Mouse (Mus musculus) kidney, adult 8-10 months (tissue): Measurements from ENCODE around the gene 3110021N24Rik.
"Not testable (repeated sequence)": the region's sequence is repeated elsewhere in the genome, so short reads cannot be mapped to it uniquely, and the experiment has no call there.

Experiments
- DNase-seq, 2 experiments: peaks; one replicate each; pipeline ENCODE4 v3.0.0; 2022

3110021N24Rik gene

DNA sequence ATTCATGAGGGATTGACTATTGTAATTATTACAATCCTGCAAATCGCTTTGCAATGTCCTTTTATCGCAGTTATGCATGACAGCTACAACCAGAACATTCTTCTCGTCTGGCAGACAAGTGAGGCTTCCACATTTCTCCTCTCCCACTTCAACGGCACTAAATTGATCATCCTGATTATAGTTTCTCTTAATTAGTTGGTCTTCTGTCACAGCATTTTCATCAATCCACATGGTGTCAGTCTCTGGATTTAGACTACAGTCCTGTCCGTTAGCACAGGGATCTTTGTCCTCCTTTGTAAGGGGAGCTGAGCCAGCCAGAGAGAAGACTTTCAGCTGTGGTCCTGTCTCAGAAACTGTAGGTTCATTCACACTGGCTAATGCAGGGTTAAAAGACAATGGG, at the start of gene 3110021N24Rik:
TSS of gene 3110021N24Rik (plus strand) at position 301 of the 400 bp plus-strand sequence.
- no peak for DNase-seq

GRCm38 (mm10) chr4:108686156-108686555, 33.3 kb upstream of the 3110021N24Rik start:
- DNase-seq, result peak in 1 of 2 experiments; percentile 24

GRCm38 (mm10) chr4:108687098-108687497, 32.4 kb upstream of the 3110021N24Rik start:
- not testable (repeated sequence) for DNase-seq

DNA sequence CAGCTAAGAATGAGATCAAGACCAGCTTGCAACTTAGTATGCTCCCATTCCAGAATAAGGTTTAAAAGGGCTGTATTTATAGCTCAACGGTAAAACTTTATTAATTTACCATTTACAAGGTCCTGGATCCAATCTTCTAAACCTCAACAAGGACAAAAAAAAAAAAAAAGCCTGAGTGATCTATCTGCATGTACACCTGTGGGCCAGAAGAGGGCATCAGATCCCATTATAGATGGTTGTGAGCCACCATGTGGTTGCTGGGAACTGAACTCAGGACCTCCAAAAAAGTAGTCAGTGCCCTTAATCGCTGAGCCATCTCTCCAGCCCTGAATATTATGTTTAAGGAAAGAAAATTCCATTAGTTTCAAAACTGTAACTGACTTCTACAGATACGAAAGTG, 29.0 kb upstream of the 3110021N24Rik start:
- no peak for DNase-seq

DNA sequence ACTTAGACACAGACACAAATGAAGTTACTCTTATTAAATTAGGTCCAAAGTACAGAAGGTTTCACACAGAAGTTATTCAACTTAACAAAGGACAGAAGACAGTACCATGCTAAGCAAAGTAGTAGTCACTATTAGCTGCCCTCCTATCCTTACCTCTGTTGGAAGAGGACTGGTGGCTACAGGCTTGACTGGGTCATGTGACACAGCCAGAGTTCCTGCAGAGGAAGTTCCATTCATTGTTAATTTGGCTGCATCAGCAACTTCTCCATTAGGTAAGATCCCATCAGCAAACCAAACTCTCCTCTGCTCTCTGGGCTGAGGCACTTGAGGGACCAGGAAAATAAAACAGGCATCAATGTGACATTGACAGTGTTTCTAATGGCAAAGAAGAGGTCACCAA, 28.0 kb upstream of the 3110021N24Rik start:
- DNase-seq, result no peak

- DNase-seq, result peak; percentile 16 to 37
These were observed 22.5 kb upstream of the 3110021N24Rik start for GRCm38 (mm10) chr4:108696934-108697333.

- DNase-seq, result no peak
These were observed 11.2 kb upstream of the 3110021N24Rik start for GRCm38 (mm10) chr4:108708209-108708608.

GRCm38 (mm10) chr4:108721245-108721784, 1.9 kb downstream of the 3110021N24Rik start:
- no peak for DNase-seq

DNA sequence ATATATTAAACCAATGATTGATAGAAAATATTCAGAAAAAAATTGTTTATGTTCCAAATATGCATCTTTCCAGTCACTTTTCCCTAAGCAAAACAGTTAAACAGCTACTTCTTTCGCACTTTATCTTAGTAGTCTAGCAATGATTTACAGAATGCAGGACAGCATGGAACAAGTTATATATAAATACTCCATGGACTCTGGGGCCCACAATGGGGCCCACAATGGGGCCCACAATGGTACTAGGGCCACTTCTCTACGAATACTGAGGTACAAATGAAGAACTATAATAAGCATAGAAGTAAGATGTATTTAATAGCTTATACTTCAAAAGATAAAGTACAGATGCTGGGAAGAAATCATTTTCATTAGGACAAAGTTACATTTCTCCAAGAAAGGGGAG, 4.7 kb downstream of the 3110021N24Rik start:
- no peak for DNase-seq

- DNase-seq, result no peak
These were observed 11.0 kb downstream of the 3110021N24Rik start for GRCm38 (mm10) chr4:108730450-108730849.

- no peak for DNase-seq
These were observed 12.1 kb downstream of the 3110021N24Rik start for GRCm38 (mm10) chr4:108731582-108731981.

DNA sequence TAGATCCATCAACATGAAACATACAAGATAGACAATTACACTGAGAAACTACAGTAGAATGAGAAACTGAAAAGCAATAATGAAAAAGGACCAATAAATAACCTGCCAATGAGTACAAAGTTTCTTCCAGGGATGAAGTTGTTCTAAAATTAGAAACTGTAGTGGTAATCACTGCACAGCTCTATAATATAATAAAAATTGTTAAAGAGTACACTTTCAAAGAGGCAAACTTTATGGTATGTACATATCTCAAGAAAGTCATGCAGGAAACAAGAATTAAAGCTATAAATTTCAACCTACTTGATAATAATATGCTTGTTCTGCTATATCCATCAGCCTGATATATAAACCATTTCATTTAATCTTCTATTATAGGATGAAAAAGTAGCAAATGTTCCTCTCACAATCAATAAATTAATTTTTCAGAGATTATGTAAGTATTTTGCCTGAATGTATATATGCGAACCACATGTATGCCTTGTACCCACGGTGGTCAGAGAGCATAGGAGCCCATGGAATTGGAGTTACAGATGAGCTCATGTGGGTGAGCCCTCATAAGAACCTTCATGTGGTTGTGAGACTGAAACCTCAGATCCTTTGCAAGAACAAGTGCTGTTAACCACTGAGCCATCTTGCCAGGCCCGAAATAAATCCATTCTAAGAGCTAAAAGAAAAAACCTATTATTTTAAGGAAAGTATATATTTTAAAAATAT, 26.9 kb downstream of the 3110021N24Rik start:
- no peak for DNase-seq

DNA sequence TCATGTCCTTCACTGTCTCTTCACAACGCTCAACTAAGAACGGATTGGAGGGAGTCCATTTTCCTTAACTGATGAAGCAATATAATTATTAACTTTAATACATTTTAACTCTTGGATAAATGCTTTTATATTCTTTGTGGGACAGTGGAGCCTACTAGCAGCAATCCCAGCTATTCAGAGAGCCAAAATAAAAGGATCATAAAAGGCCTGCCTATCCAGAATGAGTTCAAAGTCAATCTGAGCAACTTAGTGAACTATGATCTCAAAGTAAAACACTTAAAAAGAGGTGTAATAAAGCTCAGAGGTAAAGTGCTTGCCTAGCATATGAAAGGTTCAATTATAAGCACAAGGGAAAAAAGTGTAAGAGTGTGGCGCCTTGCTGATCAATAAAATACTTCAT, 40.1 kb downstream of the 3110021N24Rik start:
- DNase-seq, result no peak

GRCm38 (mm10) chr4:108768527-108768926, 49.1 kb downstream of the 3110021N24Rik start:
- no peak for DNase-seq

DNA sequence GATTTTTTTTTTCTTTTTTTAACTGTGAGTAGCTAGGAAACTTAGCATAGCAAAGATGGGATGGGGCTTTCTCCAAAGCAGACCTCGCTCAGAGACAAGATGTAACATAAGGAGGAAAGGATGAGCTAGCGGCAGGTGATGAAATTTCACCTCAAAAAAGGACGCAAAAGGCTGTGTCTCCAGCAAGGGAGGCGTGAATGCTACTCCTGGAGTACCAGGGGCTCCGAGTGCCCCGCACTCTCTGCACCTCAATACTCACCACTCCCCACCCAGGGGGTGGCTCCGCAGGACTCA, 60.3 kb downstream of the 3110021N24Rik start:
- DNase-seq, result no peak

- peak; percentile 70 to 73 for DNase-seq
These were observed 60.8 kb downstream of the 3110021N24Rik start, which contains the start of gene Zfyve9 for GRCm38 (mm10) chr4:108780057-108780863. Gene Zfyve9 (minus strand): TSS chr4:108780798.

GRCm38 (mm10) chr4:108780864-108781205, 61.4 kb downstream of the 3110021N24Rik start:
- no peak for DNase-seq

DNA sequence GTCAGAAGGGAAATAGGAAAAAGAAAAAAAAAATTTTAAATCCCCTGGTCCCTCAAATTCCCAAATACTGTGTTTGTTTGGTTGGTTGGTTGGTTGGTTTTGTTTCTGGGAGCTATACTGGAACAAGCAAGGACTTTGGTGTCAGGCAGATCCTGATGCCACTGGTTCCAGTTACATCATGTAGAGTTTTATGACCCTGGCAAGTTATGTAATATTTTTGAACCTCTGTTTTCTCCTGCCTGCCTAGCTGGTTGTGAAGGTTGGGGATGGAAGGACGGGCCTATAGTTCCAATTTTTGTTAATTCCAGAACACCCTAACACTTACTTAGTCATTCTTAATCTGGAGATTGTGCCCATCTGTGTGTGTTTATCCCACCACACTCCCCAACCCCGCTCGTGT, 62.1 kb downstream of the 3110021N24Rik start:
- peak in 1 of 2 experiments; percentile 53 for DNase-seq

DNA sequence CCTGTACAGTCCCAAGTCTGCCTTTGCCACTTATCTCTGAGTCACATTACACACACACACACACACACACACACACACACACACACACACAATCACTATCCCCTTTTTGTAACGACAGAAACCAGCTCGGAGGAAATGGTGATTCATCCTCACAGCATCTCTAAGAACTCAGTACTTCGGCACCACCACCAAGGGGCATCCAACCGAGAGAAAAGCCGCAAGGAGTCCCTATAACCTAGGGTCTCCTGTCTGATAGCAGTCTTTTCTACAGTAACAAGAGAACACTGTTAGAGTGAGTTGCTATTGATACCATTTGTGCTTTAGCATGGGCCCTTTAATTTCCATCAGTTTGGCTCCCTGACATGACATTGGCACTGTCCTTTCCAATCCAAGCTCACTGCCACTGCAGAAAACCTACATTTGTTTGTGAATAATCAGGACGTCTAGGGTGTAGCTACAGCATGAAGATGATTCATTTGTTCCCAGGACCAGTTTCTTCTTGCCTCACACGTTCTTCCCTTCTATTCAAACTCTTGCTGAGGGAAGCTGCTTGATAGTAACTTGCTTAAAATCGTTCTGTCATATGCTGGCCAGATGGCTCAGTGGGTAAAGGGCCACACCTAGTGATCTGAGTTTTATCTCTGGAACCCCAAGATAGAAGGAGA, 63.1 kb downstream of the 3110021N24Rik start:
- no peak for DNase-seq

GRCm38 (mm10) chr4:108789258-108789936, 69.9 kb downstream of the 3110021N24Rik start:
- DNase-seq, result no peak

DNA sequence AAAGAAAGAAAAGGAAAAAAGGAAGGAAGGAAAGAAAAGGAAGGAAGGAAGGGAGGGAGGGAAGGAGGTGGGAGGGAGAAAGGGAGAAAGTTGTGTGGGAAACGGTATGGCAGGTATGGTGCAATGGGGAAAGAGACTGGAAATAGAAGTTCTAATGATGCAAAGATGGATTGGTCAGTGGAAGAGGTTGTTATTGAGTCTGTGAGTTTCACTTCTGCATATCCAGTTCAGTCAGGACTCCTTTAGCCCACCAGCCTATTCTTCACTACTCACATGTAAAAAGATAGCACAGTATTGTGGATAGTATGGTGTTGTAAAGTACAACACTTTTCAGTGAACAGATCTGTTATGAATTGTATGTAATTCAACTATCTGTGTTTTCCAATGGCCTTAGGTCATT, 71.1 kb downstream of the 3110021N24Rik start:
- no peak for DNase-seq

DNA sequence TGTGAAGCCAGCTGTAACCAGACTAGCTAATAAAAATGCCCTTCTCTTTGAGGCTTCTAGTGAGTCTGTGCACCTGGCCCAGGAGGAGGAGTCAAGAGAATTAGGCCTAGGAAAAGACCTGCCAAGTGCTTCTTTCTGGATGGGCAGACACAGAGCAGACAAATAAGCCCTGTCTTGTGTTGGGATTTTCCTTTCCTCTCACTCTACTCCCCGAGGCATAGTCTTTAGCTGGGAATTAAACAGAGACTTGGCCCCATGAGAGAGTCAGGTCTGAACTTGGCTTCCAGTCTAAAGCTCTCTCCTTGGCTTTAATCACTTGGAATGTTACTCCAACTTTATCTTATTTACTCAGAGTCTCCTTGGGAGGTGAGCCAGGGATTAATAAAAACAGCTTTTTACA, 74.5 kb downstream of the 3110021N24Rik start:
- no peak for DNase-seq

GRCm38 (mm10) chr4:108796701-108797100, 77.3 kb downstream of the 3110021N24Rik start:
- DNase-seq, result peak; percentile 17 to 29
